Mouse (Mus musculus): ENCODE measurements around the gene Prkca.

The Prkca gene

GRCm38 (mm10) chr11:108340293-108340692, 3.4 kb downstream of the Prkca start:
- in situ Hi-C loops (cut with MboI), result no loop called here

GRCm38 (mm10) chr11:108336445-108336844, 7.3 kb downstream of the Prkca start:
- in situ Hi-C loops (cut with MboI), result no loop called here

GRCm38 (mm10) chr11:108335536-108335935, 8.2 kb downstream of the Prkca start:
- in situ Hi-C loops (cut with MboI), result no loop called here

- in situ Hi-C loops (cut with MboI), result no loop called here
These were observed 9.1 kb downstream of the Prkca start for GRCm38 (mm10) chr11:108334658-108335057.

- in situ Hi-C loops (cut with MboI), result no loop called here
These were observed 9.9 kb downstream of the Prkca start for GRCm38 (mm10) chr11:108333583-108334379.

GRCm38 (mm10) chr11:108333006-108333405, 10.7 kb downstream of the Prkca start:
- in situ Hi-C loops (cut with MboI), result no loop called here

- in situ Hi-C loops (cut with MboI), result no loop called here
These were observed 12.9 kb downstream of the Prkca start for GRCm38 (mm10) chr11:108330818-108331217.

GRCm38 (mm10) chr11:108325943-108326342, 17.8 kb downstream of the Prkca start:
- in situ Hi-C loops (cut with MboI), result no loop called here

GRCm38 (mm10) chr11:108322156-108322555, 21.6 kb downstream of the Prkca start:
- in situ Hi-C loops (cut with MboI), result no loop called here

GRCm38 (mm10) chr11:108320561-108320960, 23.2 kb downstream of the Prkca start:
- in situ Hi-C loops (cut with MboI), result no loop called here

- in situ Hi-C loops (cut with MboI), result no loop called here
These were observed 24.6 kb downstream of the Prkca start for GRCm38 (mm10) chr11:108319162-108319561.

GRCm38 (mm10) chr11:108317878-108318277, 25.9 kb downstream of the Prkca start:
- in situ Hi-C loops (cut with MboI), result no loop called here

GRCm38 (mm10) chr11:108315736-108316135, 28.0 kb downstream of the Prkca start:
- in situ Hi-C loops (cut with MboI), result no loop called here

GRCm38 (mm10) chr11:108312516-108312915, 31.2 kb downstream of the Prkca start:
- in situ Hi-C loops (cut with MboI), result no loop called here

- in situ Hi-C loops (cut with MboI), result no loop called here
These were observed 31.8 kb downstream of the Prkca start for GRCm38 (mm10) chr11:108311912-108312311.

- in situ Hi-C loops (cut with MboI), result no loop called here
These were observed 33.9 kb downstream of the Prkca start for GRCm38 (mm10) chr11:108309791-108310190.

GRCm38 (mm10) chr11:108308253-108308652, 35.5 kb downstream of the Prkca start:
- in situ Hi-C loops (cut with MboI), result no loop called here

- in situ Hi-C loops (cut with MboI), result no loop called here
These were observed 36.5 kb downstream of the Prkca start for GRCm38 (mm10) chr11:108307258-108307657.

GRCm38 (mm10) chr11:108303787-108304186, 39.9 kb downstream of the Prkca start:
- in situ Hi-C loops (cut with MboI), result no loop called here

- in situ Hi-C loops (cut with MboI), result no loop called here
These were observed 41.8 kb downstream of the Prkca start for GRCm38 (mm10) chr11:108301796-108302490.

GRCm38 (mm10) chr11:108301036-108301435, 42.7 kb downstream of the Prkca start:
- in situ Hi-C loops (cut with MboI), result no loop called here

- in situ Hi-C loops (cut with MboI), result no loop called here
These were observed 43.3 kb downstream of the Prkca start for GRCm38 (mm10) chr11:108300443-108300842.

GRCm38 (mm10) chr11:108299913-108300312, 43.8 kb downstream of the Prkca start:
- in situ Hi-C loops (cut with MboI), result no loop called here
